Mouse (Mus musculus) hindbrain, embryonic 12.5 days (tissue): ENCODE data around the gene U90926. TPM values are rescaled to one million over a fixed set of nuclear protein-coding genes. Genes with fewer than 3 reads are reported as not detected.
"Not testable (repeated sequence)": the region's sequence is repeated elsewhere in the genome, so short reads cannot be mapped to it uniquely, and the experiment has no call there.

Source experiments
- ATAC-seq: fragments of 200-750 bp; cut with Nextera tagmentation; 2 replicates; pipeline ENCODE4 v1.8.0; 2017; ENCODE audit warnings: moderate TSS enrichment; ENCODE audit not compliant: low FRiP score
- H3K27ac ChIP-seq: fragments of 300-500 bp; sonication (generic); 2 replicates; pipeline ENCODE4 v1.5.1; 2016; ENCODE audit warnings: mild to moderate bottlenecking
- H3K27me3 ChIP-seq: fragments of 300-500 bp; sonication (generic); 2 replicates; pipeline ENCODE4 v1.6.1; 2016; ENCODE audit warnings: mild to moderate bottlenecking
- H3K36me3 ChIP-seq: fragments of 300-500 bp; sonication (generic); 2 replicates; pipeline ENCODE4 v1.6.1; 2016; ENCODE audit warnings: mild to moderate bottlenecking
- H3K4me1 ChIP-seq: fragments of 300-500 bp; sonication (generic); 2 replicates; pipeline ENCODE4 v1.6.1; 2016
- H3K4me2 ChIP-seq: fragments of 300-500 bp; sonication (generic); replicated peaks from 2 replicates; pipeline ENCODE4 v1.6.1; 2016; ENCODE audit warnings: mild to moderate bottlenecking
- H3K4me3 ChIP-seq: fragments of 300-500 bp; sonication (generic); 2 replicates; pipeline ENCODE4 v1.5.1; 2016; ENCODE audit warnings: mild to moderate bottlenecking
- H3K9ac ChIP-seq: fragments of 300-500 bp; sonication (generic); 2 replicates; pipeline ENCODE4 v1.6.1; 2016; ENCODE audit warnings: mild to moderate bottlenecking, moderate library complexity
- H3K9me3 ChIP-seq: fragments of 300-500 bp; sonication (generic); replicated peaks from 2 replicates; pipeline ENCODE4 v1.6.1; 2016; ENCODE audit warnings: mild to moderate bottlenecking
- whole genome bisulfite sequencing: fragments of 180-500 bp; shearing (Covaris S2); methylation state at CpG from one replicate; pipeline ENCODE4 v1.1.7; 2016; 5-methylcytosine and 5-hydroxymethylcytosine counted together
- polyA plus RNA-seq: library from polyadenylated mRNA; unstranded; fragments of >200 nt; fragmentation: Nextera tagmentation; extraction: Ambion mirVana; gene quantifications from 2 replicates; pipeline ENCODE4 v1.2.1, GENCODE M21; 2016

The U90926 gene
- polyA plus RNA-seq, 1 experiment from 2014 or later, result not detected

GRCm38 (mm10) chr5:92206121-92206520 lies 9.1 kb downstream of the U90926 start:
- H3K4me1 ChIP-seq, result no peaks in the 10 kb centered on the region
- peaks cover 37% of the 10 kb centered on the region for H3K36me3 ChIP-seq
- H3K27me3 ChIP-seq, result no peaks in the 10 kb centered on the region
- 90% methylated on average over 6 of the region's 6 CpGs for WGBS
- no peaks in the 10 kb centered on the region for H3K9me3 ChIP-seq
- no peak overlapping the region for H3K4me3 ChIP-seq
- no peak overlapping the region for H3K27ac ChIP-seq
- H3K9ac ChIP-seq, result no peak overlapping the region
- no peak overlapping the region for H3K4me2 ChIP-seq
- ATAC-seq, result no peak

GRCm38 (mm10) chr5:92205706-92206105 lies 9.5 kb downstream of the U90926 start:
- Histone ChIP-seq H3K9ac (no peak overlapping the region), H3K27me3 (no peaks in the 10 kb centered on the region), H3K27ac (no peak overlapping the region), H3K4me3 (no peak overlapping the region), H3K9me3 (no peaks in the 10 kb centered on the region), H3K4me2 (no peak overlapping the region), H3K4me1 (no peaks in the 10 kb centered on the region), H3K36me3 (peaks cover 41% of the 10 kb centered on the region)
- ATAC-seq, result no peak
- WGBS, result 90% methylated on average over 5 of the region's 5 CpGs

- no peaks in the 10 kb centered on the region for H3K9me3 ChIP-seq
- H3K4me3 ChIP-seq, result no peak overlapping the region
- H3K9ac ChIP-seq, result no peak overlapping the region
- no peak for ATAC-seq
- no peak overlapping the region for H3K27ac ChIP-seq
- H3K4me2 ChIP-seq, result no peak overlapping the region
- H3K4me1 ChIP-seq, result no peaks in the 10 kb centered on the region
- no peaks in the 10 kb centered on the region for H3K27me3 ChIP-seq
- peaks cover 45% of the 10 kb centered on the region for H3K36me3 ChIP-seq
- WGBS, result 95% methylated on average over 7 of the region's 7 CpGs
Observed at GRCm38 (mm10) chr5:92205184-92205583, 10.0 kb downstream of the U90926 start.

GRCm38 (mm10) chr5:92204162-92205036 lies 10.8 kb downstream of the U90926 start:
- no peaks in the 10 kb centered on the region for H3K27me3 ChIP-seq
- peaks cover 52% of the 10 kb centered on the region for H3K36me3 ChIP-seq

GRCm38 (mm10) chr5:92198266-92198665 lies 16.9 kb downstream of the U90926 start:
- H3K27me3 ChIP-seq, result no peaks in the 10 kb centered on the region
- H3K9ac ChIP-seq, result no peak overlapping the region
- H3K4me2 ChIP-seq, result no peak overlapping the region
- H3K4me1 ChIP-seq, result no peaks in the 10 kb centered on the region
- no peak for ATAC-seq
- H3K9me3 ChIP-seq, result no peaks in the 10 kb centered on the region
- no peak overlapping the region for H3K27ac ChIP-seq
- WGBS, result 82% methylated on average over 8 of the region's 8 CpGs
- peaks cover 62% of the 10 kb centered on the region for H3K36me3 ChIP-seq
- H3K4me3 ChIP-seq, result no peak overlapping the region

More at GRCm38 (mm10) chr5:92204162-92205036, 10.8 kb downstream of the U90926 start:
- Histone ChIP-seq H3K4me2 (no peak overlapping the region), H3K9me3 (no peaks in the 10 kb centered on the region), H3K27ac (no peak overlapping the region), H3K4me1 (no peaks in the 10 kb centered on the region), H3K4me3 (no peak overlapping the region), H3K9ac (no peak overlapping the region)
- 91% methylated on average over 6 of the region's 6 CpGs for WGBS
- no peak for ATAC-seq

GRCm38 (mm10) chr5:92196895-92197811 lies 18.1 kb downstream of the U90926 start:
- ATAC-seq, result peak; percentile 76
- 72% methylated on average over 15 of the region's 15 CpGs for WGBS
- Histone ChIP-seq H3K9me3 (no peaks in the 10 kb centered on the region), H3K4me3 (no peak overlapping the region), H3K4me1 (no peaks in the 10 kb centered on the region), H3K36me3 (peaks cover 65% of the 10 kb centered on the region), H3K27ac (peak overlapping the region; percentile 45), H3K4me2 (no peak overlapping the region), H3K9ac (no peak overlapping the region), H3K27me3 (no peaks in the 10 kb centered on the region)

- not testable (repeated sequence) for H3K4me1 ChIP-seq, H3K27me3 ChIP-seq, H3K27ac ChIP-seq, H3K9me3 ChIP-seq, H3K9ac ChIP-seq, H3K4me2 ChIP-seq, H3K4me3 ChIP-seq, ATAC-seq
- 60% methylated on average over 2 of the region's 2 CpGs for WGBS
- H3K36me3 ChIP-seq, result peaks cover 51% of the 10 kb centered on the region
Observed at GRCm38 (mm10) chr5:92195716-92196115, 19.5 kb downstream of the U90926 start.

GRCm38 (mm10) chr5:92188881-92189483 lies 26.2 kb downstream of the U90926 start:
- 98% methylated on average over 7 of the region's 7 CpGs for WGBS
- no peaks in the 10 kb centered on the region for H3K4me1 ChIP-seq
- no peak overlapping the region for H3K27ac ChIP-seq
- no peak overlapping the region for H3K4me2 ChIP-seq
- no peak overlapping the region for H3K4me3 ChIP-seq
- H3K9me3 ChIP-seq, result peaks cover 7% of the 10 kb centered on the region; the same call in 1 of the 2 replicates
- ATAC-seq, result no peak
- H3K9ac ChIP-seq, result no peak overlapping the region
- no peaks in the 10 kb centered on the region for H3K27me3 ChIP-seq
- peaks cover 57% of the 10 kb centered on the region for H3K36me3 ChIP-seq

- H3K9ac ChIP-seq, result no peak overlapping the region
- H3K4me3 ChIP-seq, result no peak overlapping the region
- H3K27me3 ChIP-seq, result no peaks in the 10 kb centered on the region
- H3K27ac ChIP-seq, result no peak overlapping the region
- H3K9me3 ChIP-seq, result peaks cover under 1% of the 10 kb centered on the region; the same call in 1 of the 2 replicates
- no peaks in the 10 kb centered on the region for H3K4me1 ChIP-seq
- no peak for ATAC-seq
- no peak overlapping the region for H3K4me2 ChIP-seq
- WGBS, result 87% methylated on average over 8 of the region's 8 CpGs
- H3K36me3 ChIP-seq, result peaks cover 55% of the 10 kb centered on the region
Observed at GRCm38 (mm10) chr5:92183071-92183830, 32.0 kb downstream of the U90926 start.

GRCm38 (mm10) chr5:92165976-92166375 lies 49.2 kb downstream of the U90926 start:
- no peak overlapping the region for H3K4me3 ChIP-seq
- H3K27me3 ChIP-seq, result no peaks in the 10 kb centered on the region
- no peak for ATAC-seq
- no peak overlapping the region for H3K27ac ChIP-seq
- H3K4me1 ChIP-seq, result no peaks in the 10 kb centered on the region
- no peak overlapping the region for H3K4me2 ChIP-seq
- no peak overlapping the region for H3K9ac ChIP-seq
- H3K36me3 ChIP-seq, result peaks cover 33% of the 10 kb centered on the region
- WGBS, result 94% methylated on average over 6 of the region's 6 CpGs
- H3K9me3 ChIP-seq, result no peaks in the 10 kb centered on the region
